Mouse (Mus musculus) thymus, adult 2 months (tissue): ENCODE results near the gene Ier5l. TPM values are rescaled to one million over a fixed set of nuclear protein-coding genes. Genes with fewer than 3 reads are reported as not detected.

Experiments used
- DNase-seq: peaks from one replicate; pipeline ENCODE4 v3.0.0; 2021
- H3K27ac ChIP-seq: fragments of 200-500 bp; 2 replicates; pipeline ENCODE4 v1.5.1; 2012; ENCODE audit warnings: low read length, control low read depth; ENCODE audit not compliant: control insufficient read depth, insufficient read depth
- H3K27me3 ChIP-seq: fragments of 200-500 bp; 2 replicates; pipeline ENCODE4 v1.6.1; 2012; ENCODE audit warnings: mild to moderate bottlenecking, low read length, moderate library complexity, mixed read lengths; ENCODE audit not compliant: control insufficient read depth, insufficient read depth
- H3K36me3 ChIP-seq: fragments of 200-500 bp; 2 replicates; pipeline ENCODE4 v1.6.1; 2012; ENCODE audit warnings: mild to moderate bottlenecking, low read length, moderate library complexity; ENCODE audit not compliant: control insufficient read depth, insufficient read depth
- H3K4me1 ChIP-seq: fragments of 200-500 bp; replicated peaks from 2 replicates; pipeline ENCODE4 v1.6.1; 2012; ENCODE audit warnings: low read length; ENCODE audit not compliant: control insufficient read depth, insufficient read depth
- H3K4me3 ChIP-seq: fragments of 200-500 bp; 2 replicates; pipeline ENCODE4 v1.5.1; 2012; ENCODE audit warnings: mild to moderate bottlenecking, low read length, control low read depth, moderate library complexity; ENCODE audit not compliant: control insufficient read depth, insufficient read depth
- CTCF ChIP-seq: fragments of 200-500 bp; IDR thresholded peaks from 2 replicates; pipeline ENCODE4 v1.5.1; 2012; ENCODE audit warnings: mild to moderate bottlenecking, control low read depth, low read length, moderate library complexity, borderline replicate concordance; ENCODE audit not compliant: control insufficient read depth, poor library complexity, insufficient read depth; ENCODE audit errors: extremely low read depth
- POLR2A ChIP-seq: fragments of 200-500 bp; IDR thresholded peaks from 2 replicates; pipeline ENCODE4 v1.6.1; 2012; ENCODE audit warnings: mild to moderate bottlenecking, low read length, control low read depth, moderate library complexity; ENCODE audit not compliant: control insufficient read depth, poor library complexity, insufficient read depth; ENCODE audit errors: extremely low read depth
- WGBS: fragments of 180-500 bp; shearing (Covaris S2); methylation state at CpG from one replicate; pipeline ENCODE4 v1.1.7; 2018; 5-methylcytosine and 5-hydroxymethylcytosine counted together
- polyA plus RNA-seq: library from polyadenylated mRNA; depleted of rRNA; stranded (reverse); fragments of >200 nt; gene quantifications from 2 replicates; pipeline ENCODE4 v1.2.3, GENCODE M21; 2012; rRNA removed

Ier5l gene
- 7.2 and 7.7 TPM in 2 replicates for polyA plus RNA-seq

DNA sequence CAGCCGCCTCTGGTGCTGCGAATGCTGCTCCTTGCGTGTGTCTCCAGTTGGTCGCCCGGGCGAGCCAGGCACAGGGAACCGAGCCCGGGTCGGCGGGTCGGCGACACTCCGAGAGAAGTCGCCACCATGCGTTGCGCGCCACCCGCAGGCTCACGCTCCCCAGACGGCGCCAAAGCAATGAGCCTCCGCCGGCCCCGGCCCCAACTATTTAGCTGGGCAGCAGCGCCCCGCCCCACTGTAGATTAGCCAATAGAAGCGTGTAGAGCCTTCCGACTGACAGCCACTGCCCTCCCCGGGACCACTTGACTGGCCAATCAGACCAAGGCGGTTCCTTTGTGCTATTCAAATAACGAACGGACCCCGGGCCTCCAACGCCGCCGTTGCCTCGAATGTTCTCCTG is at the start of gene Ier5l:
TSS of gene Ier5l (minus strand) at position 181 of the 400 bp plus-strand sequence.
- DNase-seq = peak; percentile 57
- Histone ChIP-seq H3K4me3 (peak within 1 kb of the TSS; percentile 50), H3K27me3 (peaks cover 16% of the 10 kb centered on the region), H3K36me3 (no peaks in the 10 kb centered on the region), H3K27ac (no peak within 1 kb of the TSS), H3K4me1 (peaks cover 33% of the 10 kb centered on the region)
- TF ChIP-seq POLR2A (no peak), CTCF (no peak)
- 1% methylated on average over 37 of the region's 37 CpGs for WGBS

- WGBS = 86% methylated on average over 8 of the region's 8 CpGs
- H3K4me1 ChIP-seq = peaks cover 22% of the 10 kb centered on the region
Observed at GRCm38 (mm10) chr2:30523727-30524126, 49.7 kb upstream of the Ier5l start.

GRCm38 (mm10) chr2:30510711-30511380 is 36.8 kb upstream of the Ier5l start:
- TF ChIP-seq CTCF (no peak), POLR2A (no peak)
- 93% methylated on average over 16 of the region's 16 CpGs for WGBS
- H3K4me3 ChIP-seq = no peak overlapping the region
- H3K36me3 ChIP-seq = no peaks in the 10 kb centered on the region
- no peak overlapping the region for H3K27ac ChIP-seq
- peaks cover 3% of the 10 kb centered on the region; the same call in 1 of the 2 replicates for H3K4me1 ChIP-seq
- H3K27me3 ChIP-seq = no peaks in the 10 kb centered on the region
- no peak for DNase-seq

More at GRCm38 (mm10) chr2:30523727-30524126, 49.7 kb upstream of the Ier5l start:
- TF ChIP-seq CTCF (no peak), POLR2A (no peak)
- no peak for DNase-seq
- no peak overlapping the region for H3K27ac ChIP-seq
- H3K4me3 ChIP-seq = no peak overlapping the region
- H3K36me3 ChIP-seq = no peaks in the 10 kb centered on the region
- H3K27me3 ChIP-seq = no peaks in the 10 kb centered on the region

- WGBS = 47% methylated on average over 11 of the region's 11 CpGs
- no peaks in the 10 kb centered on the region for H3K27me3 ChIP-seq
- H3K36me3 ChIP-seq = no peaks in the 10 kb centered on the region
- TF ChIP-seq POLR2A (no peak), CTCF (no peak)
- no peak overlapping the region for H3K27ac ChIP-seq
- H3K4me1 ChIP-seq = peaks cover 5% of the 10 kb centered on the region
- H3K4me3 ChIP-seq = no peak overlapping the region
- no peak for DNase-seq
Observed at GRCm38 (mm10) chr2:30507138-30507727, 33.2 kb upstream of the Ier5l start.

DNA sequence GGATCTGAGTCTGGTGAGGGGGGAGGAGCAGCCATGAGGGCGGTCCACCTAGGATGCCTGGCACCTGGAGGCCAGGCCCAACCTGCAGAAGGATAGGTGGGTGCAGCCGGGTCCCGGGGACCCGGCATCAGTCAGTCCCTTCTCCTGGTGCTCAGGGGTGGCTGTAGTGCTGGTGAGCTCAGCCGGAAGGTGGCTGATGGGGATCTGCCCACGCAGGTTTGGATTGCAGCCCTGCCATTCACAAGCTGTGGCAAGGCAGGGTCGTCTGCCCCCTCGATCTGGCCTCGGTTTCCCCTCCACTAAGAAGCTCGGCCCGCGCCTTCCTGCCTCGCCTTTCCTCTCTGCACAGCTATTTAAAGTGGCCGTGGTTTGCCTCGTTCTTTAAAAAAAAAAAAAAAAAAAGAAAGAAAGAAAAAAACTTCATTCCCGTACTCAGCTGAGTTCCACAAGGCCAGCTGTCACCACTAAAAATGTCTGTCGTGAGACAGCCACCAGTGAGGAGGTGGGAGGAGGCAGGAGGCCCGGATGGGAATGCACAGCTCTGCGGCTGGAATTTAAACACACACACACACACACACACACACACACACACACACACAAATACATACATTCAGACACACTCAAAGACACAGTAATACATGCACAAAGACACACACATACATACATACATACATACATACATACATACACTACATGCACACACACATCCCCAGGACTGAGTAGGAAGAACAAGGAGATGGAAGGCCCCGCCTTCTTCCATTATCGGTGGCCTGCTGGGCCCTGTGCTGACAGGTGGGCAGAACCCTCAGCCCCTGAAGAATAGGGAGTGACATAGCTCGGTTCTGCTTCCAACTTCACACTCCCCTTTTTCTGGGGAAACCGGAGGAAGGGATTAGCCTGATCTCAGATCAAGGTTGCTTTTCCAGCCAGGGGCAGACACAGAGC is 29.9 kb upstream of the Ier5l start:
- 27% methylated on average over 23 of the region's 23 CpGs for WGBS
- no peak overlapping the region for H3K27ac ChIP-seq

DNA sequence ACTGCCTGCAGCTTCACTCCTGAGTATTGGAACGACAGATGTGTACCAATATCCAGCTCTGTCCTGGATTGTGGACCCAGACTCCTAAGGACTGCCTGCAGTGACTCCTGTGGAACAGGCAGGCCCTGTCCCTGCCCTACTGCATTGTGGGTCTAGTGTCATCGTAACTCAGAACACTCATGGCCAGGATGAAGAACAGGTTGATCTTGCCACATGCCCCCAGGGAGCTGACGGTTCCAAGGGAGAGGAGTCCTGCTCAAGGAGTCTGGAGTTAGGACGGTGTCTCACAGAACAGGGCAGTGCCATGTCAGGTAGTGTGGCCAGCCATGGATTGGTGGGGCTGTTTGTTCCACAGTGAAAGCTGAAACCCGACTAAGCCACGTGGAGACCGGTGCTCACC is 27.7 kb upstream of the Ier5l start:
- no peak overlapping the region for H3K27ac ChIP-seq
- WGBS = 92% methylated on average over 7 of the region's 7 CpGs
- TF ChIP-seq CTCF (no peak), POLR2A (no peak)
- no peak for DNase-seq
- H3K4me3 ChIP-seq = no peak overlapping the region
- peaks cover 2% of the 10 kb centered on the region; the same call in 1 of the 2 replicates for H3K4me1 ChIP-seq
- no peaks in the 10 kb centered on the region for H3K27me3 ChIP-seq
- H3K36me3 ChIP-seq = no peaks in the 10 kb centered on the region

More for the DNA sequence above, 29.9 kb upstream of the Ier5l start:
- Histone ChIP-seq H3K4me3 (no peak overlapping the region), H3K36me3 (no peaks in the 10 kb centered on the region), H3K27me3 (no peaks in the 10 kb centered on the region), H3K4me1 (peaks cover 5% of the 10 kb centered on the region)
- no peak for DNase-seq
- TF ChIP-seq POLR2A (no peak), CTCF (no peak)
